Mouse (Mus musculus) megakaryocyte, embryonic 14.5 days (primary cell): ENCODE measurements around the gene Abcd4. TPM values are rescaled to one million over a fixed set of nuclear protein-coding genes. Genes with fewer than 3 reads are reported as not detected.

Experiments used
- H3K27me3 ChIP-seq: replicated peaks from 2 replicates; pipeline ENCODE3; 2012; ENCODE audit warnings: inconsistent platforms
- H3K36me3 ChIP-seq: replicated peaks from 2 replicates; pipeline ENCODE3; 2012; ENCODE audit warnings: low read length, inconsistent platforms, mixed read lengths
- H3K4me1 ChIP-seq: 2 replicates; pipeline ENCODE4 v1.6.1; 2012; ENCODE audit warnings: inconsistent platforms
- H3K4me3 ChIP-seq: replicated peaks from 2 replicates; pipeline ENCODE3; 2012; ENCODE audit warnings: moderate library complexity, mild to moderate bottlenecking, inconsistent platforms
- H3K9me3 ChIP-seq: 2 replicates; pipeline ENCODE4 v1.6.1; 2012; ENCODE audit warnings: inconsistent platforms
- FLI1 ChIP-seq: IDR thresholded peaks from 2 replicates; pipeline ENCODE4 v1.6.1; 2012; ENCODE audit warnings: low read length, inconsistent platforms, mixed read lengths
- GATA1 ChIP-seq: IDR thresholded peaks from 3 replicates; pipeline ENCODE4 v1.6.1; 2012; ENCODE audit warnings: mixed read lengths, low read length, inconsistent platforms, borderline replicate concordance
- polyA plus RNA-seq: library from polyadenylated mRNA; stranded (reverse); fragments of >175 nt; gene quantifications from 2 replicates; pipeline ENCODE4 v1.2.3, GENCODE M21; 2012; ENCODE audit warnings: low replicate concordance; ENCODE audit not compliant: insufficient read depth

Abcd4 gene
- polyA plus RNA-seq = 1.2 TPM in 1 of 2 replicates, not detected in the other

- Histone ChIP-seq H3K27me3 (no peaks in the 10 kb centered on the region), H3K9me3 (no peaks in the 10 kb centered on the region), H3K36me3 (peaks cover 19% of the 10 kb centered on the region), H3K4me3 (peak within 1 kb of the TSS; percentile 97), H3K4me1 (peaks cover 49% of the 10 kb centered on the region)
- no peak for TF ChIP-seq FLI1
- TF ChIP-seq GATA1 = no peak
Measured at GRCm38 (mm10) chr12:84616977-84617630, at the start of gene Abcd4. Abcd4 (minus strand) TSS chr12:84617413.

GRCm38 (mm10) chr12:84653912-84654311 is 36.7 kb upstream of the Abcd4 start:
- H3K36me3 ChIP-seq = no peaks in the 10 kb centered on the region
- H3K27me3 ChIP-seq = peaks cover 61% of the 10 kb centered on the region
- TF ChIP-seq FLI1 (no peak), GATA1 (no peak)
- H3K4me1 ChIP-seq = peaks cover 4% of the 10 kb centered on the region; the same call in 1 of the 2 replicates
- no peaks in the 10 kb centered on the region for H3K9me3 ChIP-seq
- H3K4me3 ChIP-seq = no peak overlapping the region

GRCm38 (mm10) chr12:84650234-84650633 is 33.0 kb upstream of the Abcd4 start:
- Histone ChIP-seq H3K27me3 (peaks cover 55% of the 10 kb centered on the region), H3K9me3 (no peaks in the 10 kb centered on the region), H3K4me3 (no peak overlapping the region), H3K36me3 (no peaks in the 10 kb centered on the region), H3K4me1 (peaks cover 4% of the 10 kb centered on the region; the same call in 1 of the 2 replicates)
- TF ChIP-seq GATA1 (no peak), FLI1 (no peak)

DNA sequence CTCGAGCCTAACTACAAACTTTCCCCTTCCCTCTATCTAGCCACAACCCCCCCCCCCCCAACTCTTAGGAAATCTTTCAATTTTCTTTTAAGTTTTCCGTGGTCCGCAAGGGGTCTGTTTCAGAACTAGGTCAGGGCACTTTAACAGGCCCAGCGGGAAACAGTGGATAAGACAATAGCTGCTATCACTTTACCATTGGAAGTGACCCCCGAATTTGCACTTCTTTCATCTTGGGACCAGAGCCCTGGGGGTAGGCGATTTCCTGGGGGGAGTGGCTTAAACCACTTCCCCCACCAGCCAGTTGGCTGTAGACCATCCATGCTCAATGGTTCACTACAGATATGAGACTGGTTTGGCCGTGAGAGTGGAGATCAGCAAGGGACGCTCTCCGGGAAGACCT is 23.4 kb upstream of the Abcd4 start, which contains the start of gene Vrtn:
Vrtn (plus strand) TSS at position 366 of the 400 bp plus-strand sequence.
- Histone ChIP-seq H3K4me1 (peaks cover 32% of the 10 kb centered on the region), H3K9me3 (peaks cover 7% of the 10 kb centered on the region), H3K4me3 (peak within 1 kb of the TSS; percentile 64), H3K27me3 (peaks cover 65% of the 10 kb centered on the region), H3K36me3 (no peaks in the 10 kb centered on the region)
- TF ChIP-seq FLI1 (no peak), GATA1 (no peak)

DNA sequence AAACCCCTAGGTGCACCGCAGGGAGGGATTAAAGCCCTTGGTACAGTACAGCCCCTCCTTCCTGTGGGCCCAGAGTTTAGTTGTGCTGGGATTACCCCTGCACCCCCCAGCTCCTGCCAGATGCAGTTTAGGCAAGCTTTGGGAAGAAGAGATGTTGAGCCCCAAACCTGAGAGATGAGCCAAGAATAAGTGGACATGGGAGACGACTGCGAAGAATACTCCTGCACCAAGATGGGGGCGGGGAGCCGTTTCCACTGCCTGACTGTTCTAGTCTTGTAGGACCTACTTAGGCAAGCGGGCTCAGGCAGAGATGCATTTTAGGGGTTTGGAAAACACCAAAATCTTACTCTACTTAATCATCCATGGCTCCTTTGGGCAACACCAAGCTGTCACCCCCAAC is 23.0 kb upstream of the Abcd4 start:
- Histone ChIP-seq H3K36me3 (no peaks in the 10 kb centered on the region), H3K9me3 (peaks cover 7% of the 10 kb centered on the region), H3K27me3 (peaks cover 65% of the 10 kb centered on the region), H3K4me3 (no peak overlapping the region), H3K4me1 (peaks cover 32% of the 10 kb centered on the region)
- no peak for TF ChIP-seq FLI1
- no peak for TF ChIP-seq GATA1

- TF ChIP-seq GATA1 (no peak), FLI1 (no peak)
- Histone ChIP-seq H3K9me3 (no peaks in the 10 kb centered on the region), H3K4me3 (no peak overlapping the region), H3K27me3 (peaks cover 26% of the 10 kb centered on the region), H3K4me1 (no peaks in the 10 kb centered on the region; the same call in 1 of the 2 replicates), H3K36me3 (no peaks in the 10 kb centered on the region)
Measured at GRCm38 (mm10) chr12:84631867-84632266, 14.7 kb upstream of the Abcd4 start.

GRCm38 (mm10) chr12:84625116-84625515 is 7.9 kb upstream of the Abcd4 start:
- no peaks in the 10 kb centered on the region for H3K36me3 ChIP-seq
- peak overlapping the region; percentile 33 for H3K4me3 ChIP-seq
- H3K27me3 ChIP-seq = peaks cover 34% of the 10 kb centered on the region
- H3K9me3 ChIP-seq = no peaks in the 10 kb centered on the region
- no peak for TF ChIP-seq FLI1
- no peak for TF ChIP-seq GATA1
- peaks cover 20% of the 10 kb centered on the region for H3K4me1 ChIP-seq

- H3K4me3 ChIP-seq = no peak overlapping the region
- peaks cover 34% of the 10 kb centered on the region for H3K27me3 ChIP-seq
- TF ChIP-seq GATA1 (no peak), FLI1 (no peak)
- H3K9me3 ChIP-seq = no peaks in the 10 kb centered on the region
- H3K36me3 ChIP-seq = no peaks in the 10 kb centered on the region
- peaks cover 21% of the 10 kb centered on the region for H3K4me1 ChIP-seq
Measured at GRCm38 (mm10) chr12:84624601-84625000, 7.4 kb upstream of the Abcd4 start.

DNA sequence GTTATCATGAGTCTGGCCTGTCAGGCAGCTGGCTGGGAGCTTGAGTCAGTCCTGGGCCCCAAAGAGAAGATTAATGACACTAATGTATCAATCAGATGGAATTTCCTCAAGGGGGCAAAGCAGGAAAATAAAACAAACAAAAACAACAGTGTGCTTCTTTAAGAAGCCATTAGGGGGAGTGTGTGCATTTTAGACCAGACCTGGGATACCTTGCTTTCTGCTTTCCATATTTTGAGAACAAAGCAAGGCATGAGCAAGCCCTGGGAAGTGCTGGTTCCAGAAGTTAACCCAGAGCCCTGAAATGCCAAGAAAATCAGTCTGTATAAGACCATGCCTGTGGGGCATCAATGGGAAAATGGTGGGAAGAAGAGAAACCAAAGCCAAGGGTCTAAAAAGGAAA is 3.8 kb upstream of the Abcd4 start:
- Histone ChIP-seq H3K27me3 (peaks cover 25% of the 10 kb centered on the region), H3K36me3 (no peaks in the 10 kb centered on the region), H3K9me3 (no peaks in the 10 kb centered on the region), H3K4me3 (no peak overlapping the region), H3K4me1 (peaks cover 31% of the 10 kb centered on the region)
- TF ChIP-seq GATA1 (no peak), FLI1 (no peak)

GRCm38 (mm10) chr12:84617663-84618062 is 450 bp upstream of the Abcd4 start:
- H3K4me3 ChIP-seq = peak overlapping the region; percentile 97
- H3K36me3 ChIP-seq = peaks cover 14% of the 10 kb centered on the region
- TF ChIP-seq GATA1 (no peak), FLI1 (no peak)
- no peaks in the 10 kb centered on the region for H3K27me3 ChIP-seq
- no peaks in the 10 kb centered on the region for H3K9me3 ChIP-seq
- peaks cover 49% of the 10 kb centered on the region for H3K4me1 ChIP-seq
